Mouse (Mus musculus) left cerebral cortex, postnatal 25 days (tissue): ENCODE results near the gene Olfr1475. TPM values are rescaled to one million over a fixed set of nuclear protein-coding genes. Genes with fewer than 3 reads are reported as not detected.
"Not testable (repeated sequence)": the region's sequence is repeated elsewhere in the genome, so short reads cannot be mapped to it uniquely, and the experiment has no call there.

ENCODE experiments used
- DNase-seq, 2 experiments: peaks; one replicate each; pipeline ENCODE4 v3.0.0; 2022; ENCODE audit warnings: low spot score in 2 of 2, mixed read lengths in 1 of 2
- intact Hi-C: fragments of 180-260 bp; cut with DNase I; formaldehyde crosslinking; loops from one replicate; pipeline ENCODE4 v1.15.1; 2025
- total RNA-seq, 2 experiments: library from RNA; stranded (reverse); gene quantifications; 2 replicates each; pipeline ENCODE4 v1.2.3; 2021

Olfr1475 gene
- not detected for total RNA-seq

- intact Hi-C loops, result no loop called here
- no peak for DNase-seq
These were observed at the start of gene Olfr1475 for GRCm38 (mm10) chr19:13480096-13480495. TSS of gene Olfr1475 (minus strand) at chr19:13480196.

GRCm38 (mm10) chr19:13527613-13528012, 47.6 kb upstream of the Olfr1475 start, which contains the start of gene Olfr1480:
TSS of gene Olfr1480 (plus strand) at chr19:13527913.
- intact Hi-C loops, result no loop called here
- DNase-seq, result no peak

GRCm38 (mm10) chr19:13500246-13500645, 20.2 kb upstream of the Olfr1475 start, which contains the start of gene Olfr1477:
TSS of gene Olfr1477 (plus strand) at chr19:13500546.
- intact Hi-C loops, result no loop called here
- DNase-seq, result no peak

- intact Hi-C loops, DNase-seq: not testable (repeated sequence)
These were observed 10.7 kb downstream of the Olfr1475 start, which contains the start of gene Olfr1474 for GRCm38 (mm10) chr19:13469265-13469664. TSS of gene Olfr1474 (plus strand) at chr19:13469565.

GRCm38 (mm10) chr19:13455986-13456385, 24.0 kb downstream of the Olfr1475 start, which contains the start of gene Olfr1472:
TSS of gene Olfr1472 (minus strand) at chr19:13456086.
- DNase-seq, result no peak
- intact Hi-C loops, result no loop called here

- intact Hi-C loops, DNase-seq: not testable (repeated sequence)
These were observed 36.9 kb downstream of the Olfr1475 start, which contains the start of gene Olfr1471 for GRCm38 (mm10) chr19:13443109-13443508. TSS of gene Olfr1471 (plus strand) at chr19:13443409.

Other genes starting within 250 kb of the Olfr1475 start
- gene Olfr1463, start 248.9 kb downstream of the Olfr1475 start, total RNA-seq, result not detected
- gene Olfr1465, start 164.7 kb downstream of the Olfr1475 start, total RNA-seq, result not detected
- not detected for gene Olfr1466, start 141.3 kb downstream of the Olfr1475 start, total RNA-seq
- not detected for gene Olfr1467, start 118.0 kb downstream of the Olfr1475 start, total RNA-seq
- not detected for gene Olfr1469, start 72.3 kb downstream of the Olfr1475 start, total RNA-seq
- gene Olfr1471, start 36.8 kb downstream of the Olfr1475 start, total RNA-seq, result not detected
- not detected for gene Olfr1472, start 24.1 kb downstream of the Olfr1475 start, total RNA-seq
- not detected for gene Olfr1474, start 10.6 kb downstream of the Olfr1475 start, total RNA-seq
- gene Olfr1477, start 20.4 kb upstream of the Olfr1475 start, total RNA-seq, result not detected
- gene Olfr1480, start 47.7 kb upstream of the Olfr1475 start, total RNA-seq, result not detected
- not detected for gene Olfr1484, start 103.3 kb upstream of the Olfr1475 start, total RNA-seq
- not detected for gene Olfr1487, start 137.2 kb upstream of the Olfr1475 start, total RNA-seq
- gene Olfr1489, start 151.4 kb upstream of the Olfr1475 start, total RNA-seq, result not detected
- not detected for gene Olfr1490, start 170.9 kb upstream of the Olfr1475 start, total RNA-seq
- not detected for gene Olfr1491, start 217.1 kb upstream of the Olfr1475 start, total RNA-seq
- gene Olfr1493-ps1, start 243.1 kb upstream of the Olfr1475 start, total RNA-seq, result not detected